Mouse (Mus musculus): ENCODE measurements around the gene Arhgef7.
"Not testable (repeated sequence)": the region's sequence is repeated elsewhere in the genome, so short reads cannot be mapped to it uniquely, and the experiment has no call there.

Gene Arhgef7

GRCm38 (mm10) chr8:11834200-11834599 is 106.7 kb downstream of the Arhgef7 start:
- DNase-seq (ENCODE audit: low spot score): no peak

GRCm38 (mm10) chr8:11834691-11835090 is 107.2 kb downstream of the Arhgef7 start:
- DNase-seq (ENCODE audit: low spot score): no peak

DNA sequence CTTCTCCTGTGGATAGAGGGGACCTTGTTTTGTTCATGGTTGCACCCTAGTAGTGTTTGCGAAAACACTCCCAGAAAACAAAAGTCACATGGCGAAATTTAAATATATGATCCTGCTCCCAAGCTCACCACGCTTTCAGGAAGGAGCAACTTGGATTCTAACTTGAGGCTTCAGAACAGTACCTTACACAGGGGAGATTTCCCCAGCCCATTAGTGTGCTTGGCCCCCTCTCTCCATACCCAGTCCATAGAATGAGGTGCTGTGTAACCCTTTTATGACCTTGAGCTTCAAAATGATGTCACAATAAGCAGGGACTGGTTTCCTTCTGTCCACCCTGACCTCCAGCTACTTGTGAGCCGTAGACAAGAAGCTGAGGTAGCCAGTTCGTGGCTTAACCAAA is 112.7 kb downstream of the Arhgef7 start, which contains the start of gene Tex29:
TSS of gene Tex29 (plus strand) at position 301 of the 400 bp plus-strand sequence.
- no peak for DNase-seq (ENCODE audit: low spot score)

- no peak for DNase-seq (ENCODE audit: low spot score)
Measured at GRCm38 (mm10) chr8:11841571-11841970, 114.0 kb downstream of the Arhgef7 start.

DNA sequence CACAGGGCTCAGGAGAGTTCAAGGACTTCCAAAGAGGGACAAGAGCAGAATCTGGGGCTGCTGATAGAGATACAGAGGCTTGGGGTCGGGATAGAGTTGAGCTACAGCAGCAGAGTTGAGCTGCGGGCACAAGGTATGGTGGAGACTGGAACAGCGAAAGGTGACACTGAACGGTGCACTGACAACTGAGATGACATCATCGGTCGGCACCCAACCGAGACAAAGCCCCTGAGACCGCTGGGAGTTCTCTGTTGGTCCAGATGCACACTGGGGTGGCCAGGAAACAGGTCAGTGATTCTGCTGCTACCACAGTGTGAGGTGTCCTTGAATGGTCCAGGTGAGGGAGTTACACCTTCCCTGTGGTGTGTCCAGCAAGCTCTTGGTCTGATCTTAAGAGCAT is 115.2 kb downstream of the Arhgef7 start:
- no peak for DNase-seq (ENCODE audit: low spot score)

DNA sequence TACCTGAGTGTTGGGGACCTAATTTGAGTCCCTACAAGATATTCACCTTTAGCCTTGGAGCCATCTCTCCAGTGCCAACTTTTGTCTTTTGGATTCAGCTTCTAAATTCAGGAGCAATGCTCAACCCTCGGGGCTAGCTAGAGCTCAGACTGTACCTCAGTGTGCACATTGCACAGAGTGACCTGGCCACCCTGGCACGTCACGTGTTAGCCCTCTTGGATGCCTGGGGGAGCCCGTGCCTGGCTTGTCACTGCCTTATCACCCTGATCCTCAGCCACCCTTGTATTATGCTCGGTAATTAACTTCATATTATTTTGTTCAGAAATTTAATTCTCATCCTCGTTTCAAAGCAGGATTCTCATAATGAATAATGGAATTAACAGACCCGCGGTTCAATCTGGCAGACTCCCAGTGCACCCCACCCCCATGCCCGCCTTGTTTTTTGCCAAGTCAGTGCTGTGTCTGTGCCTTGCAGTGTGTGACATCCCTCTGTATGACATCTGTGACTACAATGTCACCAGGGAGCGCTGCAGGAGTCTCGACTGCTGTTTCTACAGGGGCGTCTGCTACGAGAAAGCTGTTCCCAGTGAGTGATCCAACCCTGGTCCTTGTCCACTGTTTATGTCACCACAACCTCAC is 116.3 kb downstream of the Arhgef7 start:
- no peak for DNase-seq (ENCODE audit: low spot score)

DNA sequence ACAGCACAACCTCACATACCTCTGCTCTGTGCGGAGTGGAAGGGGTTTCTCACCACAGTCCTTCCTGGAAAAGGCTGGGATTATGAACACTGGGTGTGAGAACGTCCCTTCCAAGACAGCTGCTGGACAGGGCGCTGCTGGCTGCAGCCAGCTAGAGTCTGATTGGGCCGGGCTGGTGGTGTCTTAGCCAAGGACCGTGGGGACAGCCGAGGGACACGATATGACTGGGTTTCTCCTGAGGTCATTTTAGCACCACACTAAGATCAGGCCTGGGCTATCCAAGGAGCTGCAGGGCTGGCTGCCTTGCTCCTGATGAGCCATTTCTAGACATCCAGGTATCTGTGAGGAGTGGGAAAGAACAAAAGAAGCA is 116.8 kb downstream of the Arhgef7 start:
- DNase-seq (ENCODE audit: low spot score): no peak

DNA sequence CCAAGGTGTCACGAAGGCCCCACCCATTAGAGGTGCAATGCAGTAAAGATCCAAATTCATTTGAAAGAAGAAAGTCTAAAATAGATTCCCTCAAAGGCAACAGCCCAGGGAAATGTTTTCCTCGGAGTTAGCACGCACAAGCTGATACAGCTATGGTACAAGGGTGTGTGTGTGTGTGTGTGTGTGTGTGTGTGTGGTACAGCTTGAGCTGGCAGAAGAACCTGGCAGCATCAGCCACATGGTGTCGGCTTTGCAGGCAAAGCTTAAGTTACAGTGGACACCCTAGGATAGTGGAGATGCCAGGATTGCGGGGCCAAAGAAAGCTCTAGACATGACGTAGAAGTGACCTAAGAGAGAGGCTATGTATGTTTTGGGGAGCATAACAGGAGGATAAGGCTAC is 119.3 kb downstream of the Arhgef7 start:
- no peak for DNase-seq (ENCODE audit: low spot score)

- DNase-seq (ENCODE audit: low spot score): no peak
Measured at GRCm38 (mm10) chr8:11867832-11868231, 140.3 kb downstream of the Arhgef7 start.

DNA sequence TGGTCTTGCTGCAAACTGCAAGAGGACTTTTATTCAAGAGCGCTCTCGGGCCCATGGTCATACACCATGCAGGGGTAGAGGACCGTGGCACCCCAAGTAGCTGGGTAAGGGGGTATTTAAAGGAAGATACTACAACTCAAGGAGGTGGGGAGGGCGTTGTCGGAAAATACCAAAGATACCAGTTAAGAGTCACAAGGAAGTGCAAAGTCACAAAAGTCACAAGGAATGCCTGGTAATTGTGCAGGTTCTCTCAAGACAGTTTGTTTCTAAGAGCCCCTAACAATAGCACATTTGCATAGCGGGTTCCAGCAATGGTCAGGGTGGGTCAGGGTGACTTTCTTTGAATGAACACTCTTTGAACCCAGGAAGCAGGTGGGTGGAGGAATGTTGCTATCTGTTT is 146.7 kb downstream of the Arhgef7 start:
- not testable (repeated sequence) for DNase-seq (ENCODE audit: low spot score)

DNA sequence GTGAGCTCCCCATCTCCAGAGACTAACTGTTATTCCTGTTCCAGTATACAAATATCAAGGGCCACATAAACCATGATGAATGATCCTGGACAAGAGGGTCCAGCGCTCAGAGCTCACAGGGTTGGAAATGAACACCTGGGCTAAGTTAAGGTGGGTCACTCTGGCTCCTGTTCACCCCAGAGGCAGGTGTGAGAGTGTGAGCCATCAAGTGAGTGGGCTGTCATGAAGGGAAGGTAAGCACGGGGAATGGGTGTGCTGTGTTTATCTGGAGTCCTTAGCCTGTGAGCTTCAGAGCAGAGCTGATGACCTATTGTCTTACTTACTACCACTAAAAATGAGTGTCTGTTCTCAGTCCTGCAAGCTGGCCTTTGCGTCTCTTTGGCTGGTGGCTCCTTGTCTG is 157.1 kb downstream of the Arhgef7 start:
- DNase-seq (ENCODE audit: low spot score): no peak

Data from testis, postnatal 14 days (tissue).